Comparison of ENCODE assay signal across 9 mouse cellular contexts in the genomic region with DNA sequence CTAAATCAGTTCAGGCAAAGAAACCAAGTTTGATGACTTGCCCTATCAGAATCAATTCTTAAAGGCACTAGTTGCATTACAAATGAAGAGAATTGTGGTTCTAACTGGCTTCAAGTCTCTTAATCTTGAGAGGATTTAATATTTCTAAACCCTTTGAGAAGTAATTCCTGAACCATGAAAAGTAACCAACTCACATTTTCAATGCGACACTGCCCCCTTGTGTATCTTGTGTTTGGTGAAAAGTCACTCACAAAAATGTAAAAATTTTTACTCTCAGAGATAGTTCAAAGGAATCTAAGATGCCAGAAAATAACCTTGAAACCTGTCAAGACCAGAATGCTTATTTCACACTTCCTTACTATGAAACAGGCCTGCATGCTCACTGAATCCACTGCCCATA. TPM values are rescaled to one million over a fixed set of nuclear protein-coding genes. Genes with fewer than 3 reads are reported as not detected.
A peak's percentile ranks its signal among the peaks of the same experiment; 100 is the strongest.
DNase-seq lines count a peak whose midpoint lies in the region; ATAC-seq and TF ChIP-seq lines count a peak whose summit lies in the region.
"Had no signal": no experiment of that assay in that cellular context is flagged by ENCODE, and none has a peak within 500 bp of the region (broad histone marks: within the 10 kb centered on the region; RNA-seq: fewer than 3 reads in every experiment).

No protein-coding gene starts in this region.

- H3K27ac ChIP-seq in heart, adult 2 months: no peak overlapping the region
- no peak overlapping the region for H3K27ac ChIP-seq in embryonic facial prominence, embryonic 14.5 days (replicated peaks; ENCODE audit: low read depth, low read length)
- no peak overlapping the region for H3K27ac ChIP-seq in left cerebral cortex, adult 2 months
- H3K27ac ChIP-seq: macrophage had no signal

- DNase-seq in heart, adult 2 months: no peak
- DNase-seq in heart, postnatal 25 days (ENCODE audit: low spot score): no peak
- peak; percentile 66 for DNase-seq in testis, postnatal 10 days (ENCODE audit: low spot score)
- DNase-seq in testis, postnatal 14 days (ENCODE audit: low spot score): no peak
- peak; percentile 72 for DNase-seq in embryonic facial prominence, embryonic 14.5 days (ENCODE audit: low spot score)
- DNase-seq in left cerebral cortex, adult 2 months (ENCODE audit: extremely low spot score in 1 of 2, low spot score in 2 of 2): peak; percentile 41 to 42
- DNase-seq in thymus, postnatal 10 days (ENCODE audit: low spot score in 2 of 2): no peak

- ATAC-seq in embryonic facial prominence, embryonic 14.5 days (ENCODE audit: low read depth): no peak
- ATAC-seq in CD4-positive, CD25-positive, alpha-beta regulatory T cell, adult 4 months: no peak

- intact Hi-C loops in heart, adult 2 months (cut with DNase I): loop anchor here (1.0 kb wide), 2 partner anchors 298 to 314 kb away; no protein-coding TSS in a partner anchor
- intact Hi-C loops in heart, postnatal 25 days (cut with DNase I): loop anchor here (1.0 to 10.0 kb wide), 3 partner anchors 298 to 943 kb away; no protein-coding TSS in a partner anchor
- intact Hi-C loops in left cerebral cortex, adult 2 months (cut with DNase I): loop anchor here (1.0 to 2.0 kb wide), 4 partner anchors 298 to 1341 kb away; no protein-coding TSS in a partner anchor

- H3K79me2 ChIP-seq in heart, adult 2 months (replicated peaks; ENCODE audit: control insufficient read depth, insufficient read depth, low read length): no peaks in the 10 kb centered on the region

- H3K36me3 ChIP-seq in heart, adult 2 months (ENCODE audit: control insufficient read depth, insufficient read depth, low read length): no peaks in the 10 kb centered on the region
- H3K36me3 ChIP-seq in embryonic facial prominence, embryonic 14.5 days (ENCODE audit: control insufficient read depth, insufficient read depth, low read length): no peaks in the 10 kb centered on the region

- WGBS in heart, adult 2 months: 47% methylated on average over 1 of the region's 1 CpGs
- 44% methylated on average over 1 of the region's 1 CpGs for WGBS in embryonic facial prominence, embryonic 14.5 days

- H3K4me1 ChIP-seq in heart, adult 2 months (ENCODE audit: control insufficient read depth, insufficient read depth, low read length): no peaks in the 10 kb centered on the region
- H3K4me1 ChIP-seq in embryonic facial prominence, embryonic 14.5 days (ENCODE audit: control insufficient read depth, insufficient read depth, low read length): no peaks in the 10 kb centered on the region

- no peak for TF ChIP-seq POLR2A in heart, adult 2 months (IDR thresholded peaks at IDR 0.05; ENCODE audit: insufficient read depth, low read depth, low read length)

- no peaks in the 10 kb centered on the region for H3K27me3 ChIP-seq in heart, adult 2 months (ENCODE audit: control insufficient read depth, insufficient read depth, low read length)
- H3K27me3 ChIP-seq in embryonic facial prominence, embryonic 14.5 days (replicated peaks; ENCODE audit: control insufficient read depth, insufficient read depth, low read length): no peaks in the 10 kb centered on the region

- no peaks in the 10 kb centered on the region for H3K9me3 ChIP-seq in embryonic facial prominence, embryonic 14.5 days (ENCODE audit: control insufficient read depth, low read length)

- H3K4me2 ChIP-seq in embryonic facial prominence, embryonic 14.5 days (ENCODE audit: low read depth, low read length): no peak overlapping the region

- TF ChIP-seq CTCF in heart, adult 2 months (IDR thresholded peaks at IDR 0.05): peak; percentile 73
- peak; percentile 73 for TF ChIP-seq CTCF in left cerebral cortex, adult 2 months (IDR thresholded peaks at IDR 0.05)

- TF ChIP-seq EP300 in heart, adult 2 months (IDR thresholded peaks at IDR 0.05; ENCODE audit: insufficient read depth, low read depth, low read length): no peak

- no peak overlapping the region for H3K4me3 ChIP-seq in heart, adult 2 months
- no peak overlapping the region for H3K4me3 ChIP-seq in embryonic facial prominence, embryonic 14.5 days (ENCODE audit: low read depth, low read length)
- H3K4me3 ChIP-seq in left cerebral cortex, adult 2 months: no peak overlapping the region

- no peak overlapping the region for H3K9ac ChIP-seq in heart, adult 2 months (ENCODE audit: low read depth, low read length)
- H3K9ac ChIP-seq in embryonic facial prominence, embryonic 14.5 days (ENCODE audit: low read depth, low read length): no peak overlapping the region

RNA-seq across cellular contexts. Expression of gene Plch1, which starts 31.0 kb away (rescaled TPM):
- total RNA-seq in heart, adult 2 months (2021): under 1 TPM in 1 of 2 experiments, not detected in 1; 0.07 TPM
- 0.14 TPM in 1 of 2 replicates, not detected in the other for polyA plus RNA-seq in heart, adult 2 months (2012; rRNA removed)
- not detected for total RNA-seq in heart, postnatal 25 days (2021)
- 2.4 and 2.8 TPM in 2 replicates for polyA plus RNA-seq in embryonic facial prominence, embryonic 14.5 days (2014; fragmentation: Nextera tagmentation; extraction: Ambion mirVana)
- total RNA-seq in left cerebral cortex, adult 2 months (2021): 1 to 10 TPM; 6.2 to 8.4 TPM
- polyA plus RNA-seq in CD4-positive, CD25-positive, alpha-beta regulatory T cell, adult 4 months (2017; shearing (Covaris generic)): not detected
- polyA plus RNA-seq: macrophage had no signal

Comparison
In these comparisons a context has a peak if more than half of its experiments do, and no peak if none do; other contexts are left out.
1. DNase-seq: peak in testis, postnatal 10 days (single experiment), embryonic facial prominence, embryonic 14.5 days (single experiment) and left cerebral cortex, adult 2 months (2 of 2); none in heart, adult 2 months (0 of 2), heart, postnatal 25 days (single experiment), testis, postnatal 14 days (single experiment) and thymus, postnatal 10 days (0 of 2).
2. RNA of gene Plch1, which starts 31.0 kb away (total RNA-seq): 6.2 to 8.4 TPM in left cerebral cortex, adult 2 months; not detected in heart, postnatal 25 days and 0.07 TPM in heart, adult 2 months; every median in the first group is over 4 times any median in the second.